In genomic region chr19:9836581-9837340, GRCm38 (mm10) we compare ENCODE assay signal across 8 mouse cellular contexts. TPM values are rescaled to one million over a fixed set of nuclear protein-coding genes. Genes with fewer than 3 reads are reported as not detected.
DNase-seq lines count a peak whose midpoint lies in the region; ATAC-seq lines count a peak whose summit lies in the region.
"Not testable (repeated sequence)": the region's sequence is repeated elsewhere in the genome, so short reads cannot be mapped to it uniquely, and the experiment has no call there.

No protein-coding gene starts in this region.

- H3K27me3 ChIP-seq in forebrain, embryonic 14.5 days (replicated peaks; ENCODE audit: control insufficient read depth, insufficient read depth, low read length); heart, embryonic 16.5 days (ENCODE audit: control insufficient read depth, insufficient read depth, low read length); kidney, embryonic 15.5 days; limb, embryonic 10.5 days (ENCODE audit: low read depth, poor library complexity, severe bottlenecking); midbrain, embryonic 10.5 days (ENCODE audit: low read depth, poor library complexity, severe bottlenecking): not testable (repeated sequence)

- not testable (repeated sequence) for H3K9me3 ChIP-seq in forebrain, embryonic 14.5 days (replicated peaks; ENCODE audit: control insufficient read depth, low read length); heart, embryonic 16.5 days (replicated peaks; ENCODE audit: control insufficient read depth, low read length); kidney, embryonic 15.5 days (replicated peaks); limb, embryonic 10.5 days (replicated peaks); midbrain, embryonic 10.5 days (replicated peaks)

- ATAC-seq in forebrain, embryonic 14.5 days, result peak; percentile 95
- peak; percentile 83 for ATAC-seq in heart, embryonic 16.5 days (replicated peaks; ENCODE audit: extremely low read depth, insufficient read depth, low FRiP score)
- ATAC-seq in kidney, embryonic 15.5 days (replicated peaks; ENCODE audit: low FRiP score), result peak; percentile 95

- peak overlapping the region; percentile 63; the same call in 1 of the 2 replicates for H3K27ac ChIP-seq in brown adipose tissue, adult 24 weeks (replicated peaks; ENCODE audit: low read depth, low read length)
- not testable (repeated sequence) for H3K27ac ChIP-seq in forebrain, embryonic 14.5 days (ENCODE audit: low read depth, low read length); midbrain, embryonic 10.5 days (replicated peaks)
- H3K27ac ChIP-seq in heart, embryonic 16.5 days (ENCODE audit: low read length), result peak overlapping the region; percentile 48; the same call in 1 of the 2 replicates
- 0 out of 2 replicates have a peak overlapping the region, but pooled peaks have one; percentile 66 for H3K27ac ChIP-seq in kidney, embryonic 15.5 days
- H3K27ac ChIP-seq in limb, embryonic 10.5 days, result peak overlapping the region; percentile 68

- peak overlapping the region; percentile 29; the same call in 1 of the 2 replicates for H3K4me2 ChIP-seq in forebrain, embryonic 14.5 days (ENCODE audit: low read length)
- H3K4me2 ChIP-seq in heart, embryonic 16.5 days (ENCODE audit: low read depth, low read length), result peak overlapping the region; percentile 45; the same call in 1 of the 2 replicates
- peak overlapping the region; percentile 48 for H3K4me2 ChIP-seq in kidney, embryonic 15.5 days

- H3K9ac ChIP-seq in forebrain, embryonic 14.5 days (ENCODE audit: low read length); heart, embryonic 16.5 days (ENCODE audit: low read length): not testable (repeated sequence)
- H3K9ac ChIP-seq in kidney, embryonic 15.5 days, result 0 out of 2 replicates have a peak overlapping the region, but pooled peaks have one; percentile 14

- peak overlapping the region; percentile 45 for H3K4me3 ChIP-seq in brown adipose tissue, adult 24 weeks (ENCODE audit: insufficient read depth, low read depth, low read length)
- H3K4me3 ChIP-seq in forebrain, embryonic 14.5 days (ENCODE audit: low read depth, low read length), result peak overlapping the region; percentile 17
- peak overlapping the region; percentile 47 for H3K4me3 ChIP-seq in heart, embryonic 16.5 days (ENCODE audit: low read length)
- H3K4me3 ChIP-seq in kidney, embryonic 15.5 days (replicated peaks), result peak overlapping the region; percentile 41
- peak overlapping the region; percentile 40 for H3K4me3 ChIP-seq in limb, embryonic 10.5 days
- H3K4me3 ChIP-seq in midbrain, embryonic 10.5 days, result peak overlapping the region; percentile 47

- not testable (repeated sequence) for H3K4me1 ChIP-seq in brown adipose tissue, adult 24 weeks (ENCODE audit: control insufficient read depth, insufficient read depth, insufficient read length, low read length); forebrain, embryonic 14.5 days (ENCODE audit: control insufficient read depth, insufficient read depth, low read length); heart, embryonic 16.5 days (ENCODE audit: control insufficient read depth, insufficient read depth, low read length); kidney, embryonic 15.5 days; limb, embryonic 10.5 days; midbrain, embryonic 10.5 days

- H3K36me3 ChIP-seq in forebrain, embryonic 14.5 days (ENCODE audit: control insufficient read depth, insufficient read depth, low read length); heart, embryonic 16.5 days (ENCODE audit: control insufficient read depth, insufficient read depth); kidney, embryonic 15.5 days; limb, embryonic 10.5 days; midbrain, embryonic 10.5 days: not testable (repeated sequence)

- DNase-seq in 416B (ENCODE audit: low read depth), result peak; percentile 4
- peak; percentile 65 for DNase-seq in forebrain, embryonic 14.5 days (ENCODE audit: low spot score)
- not testable (repeated sequence) for DNase-seq in limb, embryonic 10.5 days (ENCODE audit: low spot score); midbrain, embryonic 10.5 days (ENCODE audit: low spot score)
- DNase-seq in right cerebral cortex, postnatal 36 days (ENCODE audit: low spot score in 2 of 2), result peak; percentile 19 to 23

- 14% methylated on average over 17 of the region's 21 CpGs for WGBS in forebrain, embryonic 14.5 days
- 18% methylated on average over 17 of the region's 21 CpGs for WGBS in heart, embryonic 16.5 days
- WGBS in kidney, embryonic 15.5 days, result 16% methylated on average over 20 of the region's 21 CpGs
- 13% methylated on average over 19 of the region's 21 CpGs for WGBS in limb, embryonic 10.5 days
- WGBS in midbrain, embryonic 10.5 days, result 18% methylated on average over 19 of the region's 21 CpGs

RNA-seq across cellular contexts. Expression of gene Scgb2a2, which starts 10.6 kb away (rescaled TPM):
- not detected in 2 replicates for polyA plus RNA-seq in brown adipose tissue, adult 24 weeks (2012; ENCODE audit: insufficient read depth, insufficient read length, missing spikeins)
- not detected in 2 replicates for polyA plus RNA-seq in forebrain, embryonic 14.5 days (2014; fragmentation: Nextera tagmentation; extraction: Ambion mirVana)
- polyA plus RNA-seq in heart, embryonic 16.5 days (2015; fragmentation: Nextera tagmentation; extraction: Ambion mirVana), result not detected in 2 replicates
- polyA plus RNA-seq in kidney, embryonic 15.5 days (2015; fragmentation: Nextera tagmentation; extraction: Ambion mirVana), result not detected in 2 replicates
- not detected in 2 replicates for polyA plus RNA-seq in limb, embryonic 10.5 days (2016; fragmentation: Nextera tagmentation; extraction: Ambion mirVana)
- polyA plus RNA-seq in midbrain, embryonic 10.5 days (2016; fragmentation: Nextera tagmentation; extraction: Ambion mirVana), result 0.14 TPM in 1 of 2 replicates, not detected in the other
